10 mouse cellular contexts compared by ENCODE assay signal in genomic region chr5:118763353-118763752, GRCm38 (mm10).
A peak's percentile ranks its signal among the peaks of the same experiment; 100 is the strongest.
DNase-seq lines count a peak whose midpoint lies in the region; ATAC-seq and TF ChIP-seq lines count a peak whose summit lies in the region.
"Had no signal": no experiment of that assay in that cellular context is flagged by ENCODE, and none has a peak within 500 bp of the region (broad histone marks: within the 10 kb centered on the region; RNA-seq: fewer than 3 reads in every experiment).

No protein-coding gene starts in this region.

- no peak overlapping the region for H3K4me3 ChIP-seq in bone marrow, adult 2 months (replicated peaks; ENCODE audit: control insufficient read depth, low read depth, low read length)
- H3K4me3 ChIP-seq: heart, embryonic 13.5 days; stomach, embryonic 15.5 days had no signal

- TF ChIP-seq POLR2A in bone marrow, adult 2 months (IDR thresholded peaks at IDR 0.05; ENCODE audit: borderline replicate concordance, control insufficient read depth, low read depth, low read length): no peak

- WGBS in bone marrow, adult 2 months: 86% methylated on average over 5 of the region's 5 CpGs

- intact Hi-C loops in left cerebral cortex, postnatal 14 days (cut with DNase I): loop anchor here (5.0 kb wide), 1 partner anchor 491 kb away; no protein-coding TSS in a partner anchor

- TF ChIP-seq CTCF in bone marrow, adult 2 months (IDR thresholded peaks at IDR 0.05; ENCODE audit: control insufficient read depth, insufficient read depth, low read length): peak; percentile 30; the same call in 1 of the 2 replicates

- H3K27ac ChIP-seq in bone marrow, adult 2 months (ENCODE audit: control insufficient read depth, insufficient read depth, low read depth, low read length, poor library complexity): no peak overlapping the region
- H3K27ac ChIP-seq: heart, embryonic 13.5 days; stomach, embryonic 15.5 days had no signal

- peak; percentile 53 to 72 for DNase-seq in cerebellum, postnatal 25 days
- no peak for DNase-seq in cerebellum, adult 9-10 months
- DNase-seq in left cerebral cortex, postnatal 14 days (ENCODE audit: low spot score in 2 of 2): peak; percentile 55 to 59
- DNase-seq in left cerebral cortex, adult 8-10 months (ENCODE audit: low spot score in 2 of 2): no peak
- no peak for DNase-seq in urinary bladder, adult 2 months (ENCODE audit: low spot score)
- no peak for DNase-seq in urinary bladder, postnatal 25 days (ENCODE audit: low spot score)

- no peaks in the 10 kb centered on the region for H3K4me1 ChIP-seq in bone marrow, adult 2 months (ENCODE audit: control insufficient read depth, insufficient read depth, low read length)
- H3K4me1 ChIP-seq: heart, embryonic 13.5 days; stomach, embryonic 15.5 days had no signal

- ATAC-seq in megakaryocyte progenitor cell, adult 5-6 weeks (replicated peaks; ENCODE audit: poor library complexity): peak; percentile 69; the same call in 1 of the 2 replicates

Comparison
In these comparisons a context has a peak if more than half of its experiments do, and no peak if none do; other contexts are left out.
1. DNase-seq: peak in cerebellum, postnatal 25 days (2 of 2) and left cerebral cortex, postnatal 14 days (2 of 2); none in cerebellum, adult 9-10 months (single experiment), left cerebral cortex, adult 8-10 months (0 of 2), urinary bladder, adult 2 months (single experiment) and urinary bladder, postnatal 25 days (single experiment).